Mouse (Mus musculus) gastrocnemius, postnatal 36 days (tissue): Measurements from ENCODE around the gene Eno2. TPM values are rescaled to one million over a fixed set of nuclear protein-coding genes. Genes with fewer than 3 reads are reported as not detected.
"Not testable (repeated sequence)": the region's sequence is repeated elsewhere in the genome, so short reads cannot be mapped to it uniquely, and the experiment has no call there.

Experiments
- DNase-seq, 2 experiments: peaks; one replicate each; pipeline ENCODE4 v3.0.0; 2022
- intact Hi-C: fragments of 180-260 bp; cut with DNase I; formaldehyde crosslinking; loops from one replicate; pipeline ENCODE4 v1.15.1; 2025
- total RNA-seq, 2 experiments: library from RNA; stranded (reverse); gene quantifications; 2 replicates each; pipeline ENCODE4 v1.2.3; 2021

Gene Eno2
- total RNA-seq, 2 experiments from 2014 or later = 1.4 to 1.8 TPM

DNA sequence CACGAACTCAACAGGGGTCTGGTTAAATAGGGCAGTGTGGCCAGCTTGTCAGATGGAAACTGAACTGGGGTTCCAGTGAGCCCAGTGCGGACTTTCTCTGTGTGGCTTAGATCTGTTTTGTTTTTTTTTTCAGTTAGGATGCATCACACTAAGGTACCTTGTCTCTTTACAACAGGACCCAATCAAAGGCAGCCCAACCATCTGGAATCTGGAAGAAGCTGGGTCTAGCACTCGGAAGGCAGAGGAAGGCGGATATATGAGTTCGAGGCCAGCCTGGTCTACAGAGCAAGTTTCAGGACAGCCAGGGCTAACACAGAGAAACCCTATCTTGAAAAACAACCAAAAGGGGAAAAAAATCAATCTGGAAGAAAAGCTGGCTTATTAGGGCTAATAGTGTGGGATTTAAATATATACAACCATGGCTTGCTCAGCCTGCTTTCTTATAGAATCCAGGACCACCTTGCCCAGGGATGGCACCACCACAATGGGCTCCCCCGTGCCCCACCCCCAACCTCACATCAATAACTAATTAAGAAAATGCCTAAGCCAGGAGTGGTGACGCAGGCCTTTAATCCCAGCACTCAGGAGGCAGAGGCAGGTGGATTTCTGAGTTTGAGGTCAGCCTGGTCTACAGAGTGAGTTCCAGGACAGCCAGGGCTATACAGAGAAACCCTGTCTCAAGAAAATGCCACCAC is 37.1 kb upstream of the Eno2 start:
- intact Hi-C loops = no loop called here

DNA sequence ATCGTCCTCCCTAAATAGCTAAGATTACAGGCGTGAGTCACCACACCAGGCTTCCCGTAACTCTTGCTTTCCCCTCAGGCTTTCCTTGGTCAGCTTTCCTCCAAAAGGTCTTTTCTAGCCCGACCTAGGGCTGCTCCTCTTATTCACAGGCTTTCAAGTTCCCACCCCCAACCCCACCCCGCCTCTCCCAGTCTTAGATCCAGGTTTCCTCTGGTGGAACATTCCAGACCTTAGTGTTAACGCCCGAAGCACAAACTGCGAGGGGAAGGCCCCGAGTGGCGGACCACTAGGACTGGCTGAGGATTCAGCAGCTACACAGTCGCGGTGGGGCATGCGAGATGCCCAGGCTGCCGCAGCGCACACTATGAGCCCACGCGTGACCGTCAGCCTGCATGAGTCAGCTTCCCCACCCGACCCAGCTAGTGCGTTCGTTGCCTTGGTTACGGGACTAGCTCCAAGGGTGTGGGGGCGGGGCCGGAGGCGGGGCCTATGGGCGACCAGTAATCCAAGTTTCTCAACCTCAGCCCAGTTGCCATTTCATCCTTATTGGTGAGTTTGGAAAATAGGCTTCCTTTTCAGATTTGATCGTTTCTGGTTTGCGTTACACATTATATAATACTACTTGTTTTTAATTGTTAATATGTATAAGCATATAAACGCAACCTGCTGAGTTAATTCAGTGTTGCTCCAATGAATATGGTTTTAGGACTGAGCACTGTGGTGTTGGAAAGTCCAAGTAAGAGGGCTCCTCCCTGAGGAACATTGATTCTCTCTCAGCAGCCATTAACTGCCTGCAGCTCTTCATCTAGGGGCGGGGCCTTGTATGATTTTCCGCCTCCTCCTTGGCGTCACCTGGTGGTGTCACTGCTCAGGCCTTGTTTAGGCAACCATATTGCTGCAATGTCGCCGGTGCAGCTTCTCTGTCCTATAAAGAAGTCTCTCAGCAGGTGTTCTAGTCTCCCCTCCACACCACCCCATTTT is 36.2 kb upstream of the Eno2 start:
- intact Hi-C loops = no loop called here
- peak; percentile 95 to 96 for DNase-seq

More for the DNA sequence above, 37.1 kb upstream of the Eno2 start:
- no peak for DNase-seq

DNA sequence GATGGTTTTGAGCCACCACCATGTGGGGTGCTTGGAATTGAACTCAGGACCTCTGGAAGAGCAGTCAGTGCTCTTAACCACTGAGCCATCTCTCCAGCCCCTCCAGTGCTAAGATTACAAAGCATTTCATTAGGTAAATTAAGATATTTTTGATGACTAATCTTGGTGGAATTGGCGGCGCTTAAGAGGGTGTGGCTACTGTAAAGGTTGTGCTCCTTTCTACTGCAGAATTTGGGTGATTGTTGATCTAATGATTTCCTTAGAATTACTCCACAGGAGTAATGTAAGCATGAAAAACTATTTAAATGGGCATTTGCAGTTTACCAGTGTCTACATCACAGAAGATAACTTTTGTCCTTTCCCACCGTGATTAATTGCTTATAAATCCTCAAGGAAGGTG is 34.9 kb upstream of the Eno2 start:
- intact Hi-C loops = no loop called here
- DNase-seq = no peak

DNA sequence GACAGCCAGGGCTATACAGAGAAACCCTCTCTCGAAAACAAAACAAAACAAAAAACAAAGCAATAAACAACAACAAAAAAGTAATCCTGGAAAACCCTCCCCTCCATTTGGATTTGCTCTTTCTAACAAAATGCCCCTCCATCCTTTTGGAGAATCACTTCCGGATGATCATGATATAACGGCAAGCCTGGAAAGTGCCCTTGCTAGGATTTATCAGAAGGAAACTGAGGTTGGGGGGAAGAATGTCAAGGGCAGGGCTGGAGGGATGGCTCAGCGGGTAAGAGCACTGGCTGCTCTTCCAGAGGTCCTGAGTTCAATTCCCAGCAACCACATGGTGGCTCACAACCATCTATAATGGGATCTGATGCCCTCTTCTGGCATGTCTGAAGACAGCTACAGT is 34.2 kb upstream of the Eno2 start:
- intact Hi-C loops, DNase-seq: not testable (repeated sequence)

DNA sequence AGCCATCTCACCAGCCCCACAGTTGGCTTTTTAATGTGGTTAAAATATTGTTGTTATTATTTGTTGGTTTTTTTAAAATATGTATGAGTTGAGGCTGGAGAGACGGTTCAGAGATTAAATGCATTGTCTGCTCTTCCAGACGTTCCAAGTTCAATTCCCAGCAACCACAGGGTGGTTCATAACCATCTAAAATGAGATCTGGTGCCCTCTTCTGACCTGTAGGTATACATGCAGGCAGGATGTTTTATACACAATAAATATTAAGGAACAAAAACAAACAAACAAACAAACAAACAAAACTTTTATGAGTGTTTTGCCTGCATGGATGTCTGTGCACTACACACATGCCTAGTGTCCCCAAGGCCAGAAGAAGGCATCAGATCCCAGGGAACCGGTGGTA is 33.6 kb upstream of the Eno2 start:
- intact Hi-C loops = no loop called here
- no peak for DNase-seq

DNA sequence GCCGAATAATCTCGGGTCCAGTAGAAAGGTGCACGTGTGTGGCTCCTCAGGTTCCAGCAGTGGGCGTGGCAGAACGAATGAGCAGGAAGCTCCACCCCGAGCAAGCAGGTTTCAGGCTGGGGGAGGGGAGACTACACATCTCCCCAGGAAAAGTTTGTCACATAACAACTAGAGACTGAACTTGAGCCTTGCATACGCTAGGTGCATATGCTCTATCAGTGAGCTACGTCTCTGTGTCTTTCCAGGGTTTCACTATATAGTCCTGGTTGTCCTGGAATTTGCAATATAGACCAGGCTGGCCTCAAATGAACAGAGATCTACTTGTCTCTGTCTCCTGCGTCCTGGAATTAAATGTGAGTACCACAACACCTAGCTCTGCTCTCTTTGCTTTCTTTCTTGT is 32.9 kb upstream of the Eno2 start:
- DNase-seq, intact Hi-C loops: not testable (repeated sequence)

DNA sequence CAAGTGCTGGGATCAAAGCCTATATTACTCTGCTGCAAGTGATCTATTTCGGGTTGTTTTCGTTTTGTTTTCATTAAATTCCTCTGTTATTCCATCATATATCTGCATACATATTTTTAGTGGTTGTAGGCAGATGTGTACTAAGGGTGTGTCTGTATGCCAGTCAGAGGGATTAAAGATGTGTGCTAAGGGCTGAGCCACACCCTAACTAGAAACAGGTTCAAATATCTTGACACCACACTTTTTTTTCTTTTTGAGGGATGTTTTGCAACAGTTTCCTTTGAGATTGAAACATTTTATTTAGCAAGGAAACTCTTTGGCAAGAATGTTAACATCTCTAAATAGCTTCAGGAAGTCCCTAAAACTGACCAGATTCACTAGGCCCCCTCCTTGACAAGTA is 26.7 kb upstream of the Eno2 start:
- DNase-seq = no peak

DNA sequence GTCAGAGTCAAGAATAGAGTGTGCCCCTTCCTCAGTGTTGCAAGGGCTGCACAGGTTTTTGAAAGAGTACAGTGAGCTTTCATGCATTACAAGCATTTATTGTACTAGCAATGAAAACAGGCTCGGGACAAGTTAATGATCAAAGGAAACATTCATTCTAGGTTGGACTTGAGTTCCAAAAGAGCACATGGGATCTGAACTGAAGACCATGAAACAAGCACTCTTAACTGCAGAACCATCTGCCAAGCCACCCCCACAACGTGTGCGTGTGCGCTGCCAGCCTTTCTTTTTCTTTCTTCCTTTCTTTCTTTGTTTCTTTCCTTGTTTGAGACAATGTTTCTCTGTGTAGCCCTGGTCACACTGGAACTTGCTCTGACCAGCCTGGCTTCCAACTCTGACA is 26.3 kb upstream of the Eno2 start:
- no peak for DNase-seq
- intact Hi-C loops = no loop called here

More for the DNA sequence above, 26.7 kb upstream of the Eno2 start:
- intact Hi-C loops = no loop called here

DNA sequence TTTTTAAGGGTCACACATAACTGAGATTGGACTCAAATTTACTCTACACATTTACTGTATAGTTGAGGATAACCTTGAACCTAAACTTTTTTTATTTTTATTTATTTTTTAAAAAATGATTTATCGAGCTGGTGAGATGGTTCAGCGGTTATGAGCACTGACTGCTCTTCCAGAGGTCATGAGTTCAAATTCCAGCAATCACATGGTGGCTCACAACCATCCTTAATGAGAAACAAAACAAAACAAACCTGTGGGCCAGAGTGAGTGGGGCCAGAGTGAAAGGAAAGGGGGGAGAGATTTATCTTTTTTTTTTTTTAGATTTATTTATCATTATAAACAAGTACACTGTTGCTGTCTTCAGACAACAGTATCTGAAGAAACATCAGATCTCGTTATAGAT is 22.4 kb upstream of the Eno2 start:
- DNase-seq = no peak
- intact Hi-C loops = no loop called here

DNA sequence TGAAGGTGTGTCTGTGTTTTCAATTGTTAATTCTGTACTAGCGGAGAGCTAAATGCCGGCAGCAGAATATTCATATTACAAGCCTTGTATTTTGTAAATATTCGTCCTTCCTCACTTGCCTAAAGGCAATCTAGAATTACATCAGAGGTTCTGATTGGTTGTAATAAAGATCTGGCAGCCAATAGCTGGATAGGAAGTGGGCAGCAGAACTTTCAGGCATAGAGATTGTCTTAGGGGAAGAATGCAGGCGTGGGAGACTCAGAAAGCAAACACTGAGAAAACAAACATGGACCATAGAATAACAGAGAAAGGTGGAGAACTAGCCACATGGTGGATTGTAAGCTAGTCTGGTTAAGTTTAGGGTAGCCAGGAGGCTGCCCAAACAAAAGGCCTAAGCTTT is 20.6 kb upstream of the Eno2 start:
- DNase-seq = no peak
- intact Hi-C loops = no loop called here

DNA sequence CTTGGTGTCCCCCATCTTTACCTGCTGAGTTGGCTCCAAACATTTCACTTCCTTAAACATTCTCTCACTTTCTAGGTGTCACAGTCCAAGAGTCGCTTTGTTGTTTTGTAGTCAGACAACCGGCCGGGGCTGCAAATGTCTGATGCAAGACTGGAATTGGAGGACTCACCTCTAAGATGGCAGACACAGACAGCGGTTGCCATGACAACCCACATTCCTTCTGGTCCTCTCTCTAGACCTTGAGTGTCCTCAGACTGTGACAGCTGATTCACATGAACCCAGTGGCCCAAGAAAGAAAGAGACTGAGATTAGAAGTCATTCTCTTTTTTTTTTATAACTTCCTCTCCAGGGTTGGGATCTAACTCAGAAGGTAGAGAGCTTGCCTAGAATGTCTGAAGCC is 20.0 kb upstream of the Eno2 start:
- intact Hi-C loops = no loop called here
- no peak for DNase-seq

DNA sequence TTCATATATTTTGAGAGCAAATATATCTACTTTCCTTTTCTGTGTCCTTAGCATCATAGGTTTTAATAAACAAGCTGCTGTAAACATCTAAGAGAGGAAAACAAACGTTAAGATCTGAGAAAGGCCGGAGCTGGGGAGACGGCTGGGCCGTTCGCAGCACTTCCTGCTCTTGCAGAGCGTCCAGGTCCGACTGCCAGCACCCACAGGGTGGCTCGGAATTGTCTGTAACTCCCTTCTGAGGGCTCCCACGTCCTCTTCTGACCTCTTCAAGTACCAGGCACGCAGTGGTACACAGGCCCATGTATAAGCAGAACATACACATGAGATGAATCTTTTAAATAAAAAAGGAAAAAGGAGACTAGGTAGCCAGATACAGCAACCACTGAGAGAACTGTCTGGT is 18.2 kb upstream of the Eno2 start:
- intact Hi-C loops = no loop called here
- DNase-seq = no peak

DNA sequence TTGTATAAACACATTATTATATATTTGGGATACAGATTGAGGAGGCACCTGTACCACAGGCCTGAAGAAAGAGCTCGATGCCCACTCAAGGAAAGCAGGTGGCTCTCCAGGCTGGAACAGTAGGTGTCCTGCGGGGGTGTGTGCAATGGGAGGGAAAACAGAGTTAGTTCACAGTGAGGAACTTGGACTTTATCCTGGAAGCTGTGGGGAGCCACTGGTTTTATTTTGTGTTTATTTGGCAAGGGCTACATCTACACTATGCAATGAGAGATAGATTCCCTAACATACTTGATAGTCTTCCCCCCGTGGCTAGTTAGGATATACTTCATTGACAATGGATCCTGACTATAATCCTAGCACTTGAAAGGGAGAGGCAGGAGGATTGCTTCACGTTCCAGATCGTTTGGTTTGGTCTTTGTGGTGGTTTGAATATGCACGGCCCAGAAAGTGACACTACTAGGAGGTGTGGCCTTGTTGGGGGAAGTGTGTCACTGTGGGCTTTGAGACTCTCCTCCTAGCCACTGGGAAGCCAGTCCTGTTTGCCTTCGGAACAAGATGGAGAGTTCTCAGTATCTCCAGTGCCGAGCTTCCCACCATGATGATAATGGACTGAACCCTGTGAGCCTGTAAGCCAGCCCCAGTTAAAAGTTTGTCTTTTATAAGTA is 17.4 kb upstream of the Eno2 start:
- no peak for DNase-seq

DNA sequence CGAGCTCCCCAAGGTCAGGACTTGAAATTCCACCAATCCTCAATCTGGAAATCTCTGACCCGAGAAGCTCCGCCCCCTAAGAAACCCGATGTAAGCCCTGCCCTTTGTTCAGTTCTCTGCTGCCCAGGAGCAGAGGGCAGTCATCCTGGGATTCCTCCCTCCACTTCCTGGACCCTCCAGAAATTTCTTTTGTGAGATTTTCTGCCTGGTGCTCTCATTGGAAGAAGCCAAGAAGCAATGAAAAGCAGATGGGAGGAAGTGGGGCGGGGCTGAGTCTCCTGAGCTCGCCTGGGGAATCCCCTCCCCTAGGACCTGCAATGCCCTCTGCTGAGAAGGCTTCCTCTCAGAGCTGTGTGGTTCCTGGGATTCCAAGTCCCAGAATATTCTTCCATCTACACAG is 13.0 kb upstream of the Eno2 start:
- no peak for DNase-seq
- intact Hi-C loops = no loop called here

More for the DNA sequence above, 17.4 kb upstream of the Eno2 start:
- intact Hi-C loops = no loop called here

DNA sequence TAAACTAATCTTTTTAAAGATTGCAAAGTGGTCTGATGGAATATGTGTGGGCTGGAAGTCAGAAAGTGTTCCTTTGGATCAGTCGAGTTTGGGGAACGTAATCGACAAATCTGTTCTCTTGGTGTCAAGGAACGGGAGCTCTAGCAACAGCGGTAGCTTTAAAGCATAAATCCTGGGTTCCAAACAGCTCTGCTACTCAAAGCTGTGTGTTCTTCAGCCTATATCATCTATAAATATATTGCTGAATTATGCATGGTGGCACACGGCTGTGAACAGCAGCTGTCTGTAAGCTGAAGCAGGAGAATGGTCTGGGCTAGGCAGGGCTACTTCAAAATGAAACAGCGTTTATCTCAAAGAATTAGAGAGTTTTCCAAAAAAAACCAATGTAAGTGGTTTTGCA is 11.4 kb upstream of the Eno2 start:
- no peak for DNase-seq
- intact Hi-C loops = no loop called here

DNA sequence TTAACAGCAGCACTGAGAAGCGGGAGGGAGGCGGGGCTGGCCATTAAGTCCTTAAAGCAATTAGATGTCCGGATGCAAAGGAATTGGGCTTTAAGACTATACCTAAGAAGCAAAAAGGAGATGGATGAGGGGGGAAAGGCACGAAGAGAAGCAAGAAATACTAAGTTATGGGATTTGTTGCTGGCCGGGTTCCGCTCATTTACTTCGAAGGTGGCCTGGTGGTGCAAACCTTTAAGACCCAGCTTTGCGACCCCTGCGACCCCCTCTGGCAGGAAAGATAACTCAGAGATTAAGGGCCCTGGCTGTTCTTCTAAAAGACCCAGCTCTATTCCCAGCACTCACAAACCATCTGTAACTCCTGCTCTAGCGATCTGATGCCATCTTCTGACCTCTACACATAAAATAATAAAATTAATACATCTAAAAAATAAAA is 10.5 kb upstream of the Eno2 start:
- intact Hi-C loops = no loop called here
- DNase-seq = no peak

DNA sequence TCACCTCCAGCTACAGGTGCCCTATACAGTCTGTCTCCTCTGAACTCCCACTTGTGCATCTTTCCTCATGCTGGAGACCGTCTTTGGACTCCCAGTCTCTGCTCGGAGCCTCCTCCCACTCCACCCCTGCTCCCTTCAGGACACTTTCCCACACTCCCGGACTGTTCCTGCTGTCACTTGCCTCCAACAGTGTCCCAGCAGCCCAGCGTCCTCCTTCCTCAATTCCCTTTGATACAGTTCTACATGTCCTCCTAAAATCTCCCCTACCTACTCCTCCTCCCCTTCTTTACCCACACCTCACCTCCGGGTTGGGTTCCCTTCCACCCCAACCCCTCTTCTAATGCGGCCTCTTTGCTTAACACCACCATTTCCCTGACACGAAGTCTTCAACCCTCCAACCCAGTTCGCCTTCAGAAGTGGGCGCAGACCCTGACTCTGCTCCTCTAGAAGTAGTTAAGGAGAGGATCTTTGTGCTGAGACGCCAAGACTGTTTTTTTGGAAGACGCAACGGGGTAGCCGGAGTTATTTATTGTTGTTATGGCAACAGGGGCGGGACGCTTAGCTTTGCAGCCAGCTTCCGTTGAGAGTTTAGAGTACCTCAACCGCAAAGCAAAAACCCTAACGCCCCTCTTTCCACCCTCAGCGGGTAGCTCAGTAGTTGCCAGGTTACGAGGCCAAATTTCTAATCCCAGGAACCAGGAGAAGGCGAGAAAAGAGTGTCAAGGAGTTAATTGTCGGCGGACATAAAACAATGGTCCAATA is 9.9 kb upstream of the Eno2 start, which contains the start of gene Lrrc23:
Gene Lrrc23 (minus strand): TSS at position 506 of the 762 bp plus-strand sequence.
- no peak for DNase-seq
- intact Hi-C loops = no loop called here

DNA sequence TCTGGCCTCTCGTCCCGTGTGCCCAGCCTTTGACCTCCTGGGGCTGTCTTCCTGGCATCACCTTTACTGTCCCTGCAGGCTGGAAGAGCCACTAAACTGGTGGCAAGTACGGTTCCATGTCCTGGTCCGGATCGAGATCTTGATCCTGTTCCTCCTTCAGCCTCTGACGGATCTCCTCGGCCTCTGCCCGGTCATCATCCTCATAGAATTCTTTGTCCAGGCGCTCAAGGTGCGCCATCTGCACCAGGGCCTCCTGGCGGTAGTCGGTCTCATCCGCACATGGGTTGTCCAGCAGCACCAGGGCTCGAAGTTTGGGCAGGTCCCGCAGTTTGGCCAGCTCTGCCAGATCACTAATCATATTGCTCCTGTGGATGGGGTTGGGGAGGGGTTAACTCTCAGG is 1.0 kb upstream of the Eno2 start:
- intact Hi-C loops = no loop called here

DNA sequence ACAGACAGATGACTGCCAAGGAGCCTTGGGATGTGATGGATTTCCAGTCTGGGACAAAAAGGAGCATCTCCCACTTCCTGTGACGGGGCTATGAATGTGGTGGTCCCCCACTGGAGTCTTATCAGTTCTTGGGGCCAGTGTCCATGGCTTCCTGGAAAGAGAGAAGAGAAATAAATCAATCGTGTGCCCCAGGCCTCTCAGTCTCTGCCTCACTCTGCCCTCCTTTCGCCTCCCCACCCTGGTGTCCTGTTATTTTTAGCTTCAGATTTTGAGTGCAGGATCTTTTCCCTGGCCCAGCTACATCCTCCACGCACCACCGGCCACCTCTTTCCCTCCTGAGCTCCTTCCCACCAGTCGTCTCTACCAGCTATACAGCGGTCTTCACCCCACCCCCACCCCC is 540 bp upstream of the Eno2 start:
- intact Hi-C loops = no loop called here
- DNase-seq = no peak

More for the DNA sequence above, 1.0 kb upstream of the Eno2 start:
- DNase-seq = no peak

DNA sequence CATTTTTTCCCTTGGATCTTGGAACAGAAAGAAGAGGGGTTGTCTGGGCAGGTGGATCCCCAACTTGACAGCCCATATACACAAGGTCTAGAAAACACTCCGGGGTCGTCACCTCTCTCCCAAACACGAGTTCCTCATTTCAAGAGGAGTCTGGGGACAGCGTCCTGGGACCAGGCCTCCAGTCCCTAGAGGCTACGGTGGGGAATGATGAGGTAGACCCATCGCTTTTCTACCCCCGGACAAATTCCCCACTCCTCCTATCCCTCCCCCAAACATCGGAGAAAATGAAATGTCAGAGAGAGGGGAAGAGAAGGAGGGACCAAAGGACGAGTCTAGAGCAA is 799 bp downstream of the Eno2 start:
- intact Hi-C loops = loop anchor here (10.0 kb wide), 1 partner anchor 264 kb away; no protein-coding TSS in a partner anchor
- no peak for DNase-seq
